Mouse (Mus musculus) heart, postnatal 0 days (tissue): ENCODE results near the gene Mcl1. TPM values are rescaled to one million over a fixed set of nuclear protein-coding genes. Genes with fewer than 3 reads are reported as not detected.
"Not testable (repeated sequence)": the region's sequence is repeated elsewhere in the genome, so short reads cannot be mapped to it uniquely, and the experiment has no call there.

ENCODE experiments used
- ATAC-seq: fragments of 200-750 bp; cut with Nextera tagmentation; 2 replicates; pipeline ENCODE4 v1.8.0; 2017; ENCODE audit warnings: low read depth, moderate number of reproducible peaks, moderate library complexity; ENCODE audit not compliant: insufficient read depth
- DNase-seq: peaks from one replicate; pipeline ENCODE4 v3.0.0-alpha.2; 2016; ENCODE audit warnings: low spot score
- H3K27ac ChIP-seq: fragments of 300-500 bp; sonication (generic); 2 replicates; pipeline ENCODE4 v1.5.1; 2014; ENCODE audit warnings: low read depth, mild to moderate bottlenecking
- H3K27me3 ChIP-seq: fragments of 300-500 bp; sonication (generic); 2 replicates; pipeline ENCODE4 v1.6.1; 2014; ENCODE audit warnings: low read length, mixed read lengths; ENCODE audit not compliant: control insufficient read depth, insufficient read depth
- H3K36me3 ChIP-seq: fragments of 300-500 bp; sonication (generic); replicated peaks from 2 replicates; pipeline ENCODE4 v1.6.1; 2014; ENCODE audit warnings: low read length, mixed read lengths; ENCODE audit not compliant: control insufficient read depth, insufficient read depth
- H3K4me1 ChIP-seq: fragments of 300-500 bp; sonication (generic); 2 replicates; pipeline ENCODE4 v1.6.1; 2014; ENCODE audit warnings: antibody characterized with exemption; ENCODE audit not compliant: control insufficient read depth, insufficient read depth
- H3K4me2 ChIP-seq: fragments of 300-500 bp; sonication (generic); 2 replicates; pipeline ENCODE4 v1.6.1; 2014; ENCODE audit warnings: low read depth, mild to moderate bottlenecking, low read length, moderate library complexity
- H3K4me3 ChIP-seq: fragments of 300-500 bp; sonication (generic); 2 replicates; pipeline ENCODE4 v1.5.1; 2014; ENCODE audit warnings: low read depth, low read length
- H3K9ac ChIP-seq: fragments of 300-500 bp; sonication (generic); replicated peaks from 2 replicates; pipeline ENCODE4 v1.6.1; 2014; ENCODE audit warnings: low read depth, low read length, mixed read lengths
- H3K9me3 ChIP-seq: fragments of 300-500 bp; sonication (generic); replicated peaks from 2 replicates; pipeline ENCODE4 v1.6.1; 2016; ENCODE audit warnings: low read length; ENCODE audit not compliant: control insufficient read depth
- CTCF ChIP-seq: IDR thresholded peaks from 2 replicates; pipeline ENCODE4 v1.5.1; 2016; ENCODE audit warnings: antibody characterized with exemption, control low read depth, low read depth
- EP300 ChIP-seq: IDR thresholded peaks from 2 replicates; pipeline ENCODE4 v1.6.1; 2016; ENCODE audit warnings: antibody characterized with exemption, low read depth
- WGBS: fragments of 180-500 bp; shearing (Covaris S2); extraction: QIAGEN DNeasy Blood & Tissue Kit; methylation state at CpG from one replicate; pipeline ENCODE4 v1.1.7; 2014; 5-methylcytosine and 5-hydroxymethylcytosine counted together
- polyA plus RNA-seq: library from polyadenylated mRNA; unstranded; fragments of >200 nt; fragmentation: Nextera tagmentation; extraction: Ambion mirVana; gene quantifications from 2 replicates; pipeline ENCODE4 v1.2.1, GENCODE M21; 2015
- total RNA-seq: library from RNA; depleted of rRNA; stranded (reverse); fragments of >200 nt; gene quantifications from 2 replicates; pipeline ENCODE4 v1.2.3, GENCODE M21; 2014; ENCODE audit warnings: low replicate concordance

Mcl1 gene
- total and polyA plus RNA-seq, 2 experiments from 2014 or later, result 50.1 to 278 TPM

- Histone ChIP-seq H3K27me3 (no peaks in the 10 kb centered on the region), H3K36me3 (peaks cover 35% of the 10 kb centered on the region), H3K9me3 (no peaks in the 10 kb centered on the region), H3K9ac (no peak overlapping the region), H3K4me3 (no peak overlapping the region), H3K27ac (no peak overlapping the region), H3K4me1 (peaks cover 10% of the 10 kb centered on the region), H3K4me2 (no peak overlapping the region)
- DNase-seq, result no peak
- TF ChIP-seq EP300 (no peak), CTCF (no peak)
- WGBS, result 76% methylated on average over 2 of the region's 2 CpGs
- no peak for ATAC-seq
These were observed 35.0 kb upstream of the Mcl1 start for GRCm38 (mm10) chr3:95623551-95623950.

- H3K9me3 ChIP-seq, H3K4me1 ChIP-seq, ATAC-seq, DNase-seq, H3K27me3 ChIP-seq, H3K9ac ChIP-seq: not testable (repeated sequence)
- peak overlapping the region; percentile 75 for H3K27ac ChIP-seq
- H3K4me3 ChIP-seq, result peak overlapping the region; percentile 78
- peak overlapping the region; percentile 60 for H3K4me2 ChIP-seq
- peaks cover 37% of the 10 kb centered on the region for H3K36me3 ChIP-seq
- 75% methylated on average over 5 of the region's 5 CpGs for WGBS
These were observed 34.5 kb upstream of the Mcl1 start for GRCm38 (mm10) chr3:95623991-95624515.

GRCm38 (mm10) chr3:95624628-95625503 is 33.7 kb upstream of the Mcl1 start, which contains the start of gene Ensa:
Gene Ensa (plus strand): TSS chr3:95624993.
- ATAC-seq, result peak; percentile 98
- under 1% methylated on average over 44 of the region's 44 CpGs for WGBS

GRCm38 (mm10) chr3:95627763-95628162 is 30.8 kb upstream of the Mcl1 start:
- TF ChIP-seq EP300, result no peak
- TF ChIP-seq CTCF, result no peak
- no peak overlapping the region for H3K9ac ChIP-seq
- peaks cover 60% of the 10 kb centered on the region for H3K36me3 ChIP-seq
- no peak for DNase-seq
- H3K4me2 ChIP-seq, result no peak overlapping the region
- H3K27me3 ChIP-seq, result no peaks in the 10 kb centered on the region
- ATAC-seq, result no peak
- no peak overlapping the region for H3K4me3 ChIP-seq
- H3K4me1 ChIP-seq, result peaks cover 10% of the 10 kb centered on the region
- no peaks in the 10 kb centered on the region for H3K9me3 ChIP-seq
- 73% methylated on average over 5 of the region's 5 CpGs for WGBS
- H3K27ac ChIP-seq, result no peak overlapping the region

More at GRCm38 (mm10) chr3:95624628-95625503, 33.7 kb upstream of the Mcl1 start, which contains the start of gene Ensa:
- H3K27me3 ChIP-seq, result no peaks in the 10 kb centered on the region
- no peaks in the 10 kb centered on the region for H3K9me3 ChIP-seq
- peak; percentile 100 for DNase-seq
- peak within 1 kb of the TSS; percentile 85 for H3K27ac ChIP-seq
- peak within 1 kb of the TSS; percentile 80 for H3K4me2 ChIP-seq
- H3K4me1 ChIP-seq, result peaks cover 10% of the 10 kb centered on the region
- no peak for TF ChIP-seq CTCF
- peak; percentile 92 for TF ChIP-seq EP300
- peak within 1 kb of the TSS; percentile 78 for H3K4me3 ChIP-seq
- peak within 1 kb of the TSS; percentile 61 for H3K9ac ChIP-seq
- H3K36me3 ChIP-seq, result peaks cover 40% of the 10 kb centered on the region

GRCm38 (mm10) chr3:95629755-95630154 is 28.8 kb upstream of the Mcl1 start:
- Histone ChIP-seq H3K4me2 (no peak overlapping the region), H3K27ac (no peak overlapping the region), H3K4me3 (no peak overlapping the region), H3K27me3 (no peaks in the 10 kb centered on the region), H3K9me3 (no peaks in the 10 kb centered on the region), H3K9ac (no peak overlapping the region), H3K4me1 (peaks cover 10% of the 10 kb centered on the region), H3K36me3 (peaks cover 73% of the 10 kb centered on the region)
- DNase-seq, result no peak
- ATAC-seq, result no peak
- no peak for TF ChIP-seq EP300
- TF ChIP-seq CTCF, result no peak
- WGBS, result 73% methylated on average over 4 of the region's 4 CpGs
